Mouse (Mus musculus) hindbrain, embryonic 12.5 days (tissue): ENCODE measurements at regions not wholly inside any gene's neighbourhood (a gene's known extent, or its start where the extent isn't known, plus 50 kb on each side); places are given as distances from the start of the nearest gene placed in this dataset.

Experiments used
- ATAC-seq: fragments of 200-750 bp; cut with Nextera tagmentation; 2 replicates; pipeline ENCODE4 v1.8.0; 2017; ENCODE audit warnings: moderate TSS enrichment; ENCODE audit not compliant: low FRiP score
- H3K27ac ChIP-seq: fragments of 300-500 bp; sonication (generic); 2 replicates; pipeline ENCODE4 v1.5.1; 2016; ENCODE audit warnings: mild to moderate bottlenecking
- H3K27me3 ChIP-seq: fragments of 300-500 bp; sonication (generic); 2 replicates; pipeline ENCODE4 v1.6.1; 2016; ENCODE audit warnings: mild to moderate bottlenecking
- H3K36me3 ChIP-seq: fragments of 300-500 bp; sonication (generic); 2 replicates; pipeline ENCODE4 v1.6.1; 2016; ENCODE audit warnings: mild to moderate bottlenecking
- H3K4me1 ChIP-seq: fragments of 300-500 bp; sonication (generic); 2 replicates; pipeline ENCODE4 v1.6.1; 2016
- H3K4me2 ChIP-seq: fragments of 300-500 bp; sonication (generic); replicated peaks from 2 replicates; pipeline ENCODE4 v1.6.1; 2016; ENCODE audit warnings: mild to moderate bottlenecking
- H3K4me3 ChIP-seq: fragments of 300-500 bp; sonication (generic); 2 replicates; pipeline ENCODE4 v1.5.1; 2016; ENCODE audit warnings: mild to moderate bottlenecking
- H3K9ac ChIP-seq: fragments of 300-500 bp; sonication (generic); 2 replicates; pipeline ENCODE4 v1.6.1; 2016; ENCODE audit warnings: mild to moderate bottlenecking, moderate library complexity
- H3K9me3 ChIP-seq: fragments of 300-500 bp; sonication (generic); replicated peaks from 2 replicates; pipeline ENCODE4 v1.6.1; 2016; ENCODE audit warnings: mild to moderate bottlenecking
- WGBS: fragments of 180-500 bp; shearing (Covaris S2); methylation state at CpG from one replicate; pipeline ENCODE4 v1.1.7; 2016; 5-methylcytosine and 5-hydroxymethylcytosine counted together

DNA sequence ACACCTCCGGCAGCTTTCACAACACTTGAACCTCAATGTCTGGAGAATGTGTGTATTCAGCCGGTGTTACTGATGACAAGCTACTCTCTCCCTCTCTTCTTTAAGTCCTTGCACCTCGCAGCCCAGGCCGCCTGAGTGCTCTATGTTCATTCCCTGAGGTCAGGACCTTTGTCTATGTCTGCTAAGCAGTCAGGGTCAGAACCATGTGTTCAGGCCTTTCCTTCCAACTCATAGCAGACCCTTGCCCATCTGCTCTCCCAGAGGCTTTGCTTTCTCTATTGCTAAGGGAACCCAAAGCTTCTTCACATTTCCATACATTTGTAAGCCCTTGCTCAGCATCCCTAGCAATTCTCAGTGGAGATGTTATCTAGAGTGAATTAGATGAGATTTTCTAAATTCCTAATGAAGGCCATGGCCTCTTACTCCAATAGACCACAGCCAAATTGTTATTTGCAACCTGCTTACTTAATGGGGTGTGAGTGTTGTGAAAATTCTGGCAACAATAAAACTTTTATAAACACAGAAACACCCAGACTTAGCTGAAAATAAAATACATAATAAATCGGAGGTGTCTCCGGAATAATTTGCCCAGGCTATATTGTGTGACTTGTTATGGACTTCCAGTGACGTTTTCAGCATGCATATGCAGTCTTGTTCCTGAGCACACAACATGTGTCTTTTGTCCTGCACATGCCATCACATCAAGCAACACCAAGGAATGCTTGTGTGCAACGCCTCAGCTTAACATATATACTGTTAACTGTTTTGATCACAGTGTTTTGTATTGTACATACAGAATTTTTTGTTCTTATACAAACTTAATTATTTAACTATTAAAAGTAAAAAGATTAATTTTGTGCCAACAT lies 321.2 kb downstream of the 1190002N15Rik start:
- no peak for ATAC-seq
- Histone ChIP-seq H3K27me3 (no peaks in the 10 kb centered on the region), H3K9me3 (no peaks in the 10 kb centered on the region), H3K4me3 (no peak overlapping the region), H3K36me3 (no peaks in the 10 kb centered on the region), H3K9ac (no peak overlapping the region), H3K4me2 (no peak overlapping the region), H3K27ac (no peak overlapping the region), H3K4me1 (no peaks in the 10 kb centered on the region)
- 66% methylated on average over 8 of the region's 8 CpGs for WGBS

DNA sequence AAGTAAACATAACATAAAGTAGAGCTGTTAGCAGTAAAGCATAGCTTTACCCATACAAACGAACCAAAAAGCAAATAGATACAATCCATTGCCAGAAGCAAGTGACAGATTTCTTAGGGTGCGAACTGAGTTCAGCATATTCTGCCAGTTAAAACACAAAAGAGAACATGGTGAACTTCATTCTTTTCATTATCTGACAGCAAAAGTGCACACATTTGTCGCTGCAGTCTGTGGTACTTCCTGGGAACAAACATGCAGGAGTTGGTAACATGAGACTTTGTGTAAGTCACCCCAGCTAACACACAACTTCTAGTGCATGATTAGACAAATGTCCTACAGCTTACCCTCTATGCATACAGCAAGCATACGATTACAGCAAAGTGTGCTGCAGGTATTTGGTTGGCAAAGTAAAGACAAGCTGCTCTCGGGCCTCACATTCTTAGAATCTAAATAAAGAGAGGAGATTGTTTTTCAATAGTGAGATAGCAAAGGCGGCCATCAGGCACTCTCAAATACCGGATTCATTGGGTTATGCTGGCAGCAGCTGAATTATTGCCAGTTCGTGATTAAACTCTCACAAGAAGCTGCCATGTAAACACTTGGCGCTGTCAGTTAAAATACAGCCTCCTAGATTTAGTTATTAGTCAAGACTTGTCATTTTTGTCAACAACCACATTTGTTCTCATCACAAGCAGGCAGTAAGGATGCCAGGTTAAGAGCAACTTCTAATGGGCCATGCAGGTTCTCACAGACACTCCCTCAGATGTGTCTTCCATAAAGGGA lies 327.2 kb downstream of the 1190002N15Rik start:
- Histone ChIP-seq H3K4me1 (no peaks in the 10 kb centered on the region), H3K4me3 (no peak overlapping the region), H3K9me3 (no peaks in the 10 kb centered on the region), H3K9ac (no peak overlapping the region), H3K36me3 (no peaks in the 10 kb centered on the region), H3K27me3 (no peaks in the 10 kb centered on the region), H3K27ac (no peak overlapping the region), H3K4me2 (no peak overlapping the region)
- 74% methylated on average over 9 of the region's 9 CpGs for WGBS
- ATAC-seq: no peak

DNA sequence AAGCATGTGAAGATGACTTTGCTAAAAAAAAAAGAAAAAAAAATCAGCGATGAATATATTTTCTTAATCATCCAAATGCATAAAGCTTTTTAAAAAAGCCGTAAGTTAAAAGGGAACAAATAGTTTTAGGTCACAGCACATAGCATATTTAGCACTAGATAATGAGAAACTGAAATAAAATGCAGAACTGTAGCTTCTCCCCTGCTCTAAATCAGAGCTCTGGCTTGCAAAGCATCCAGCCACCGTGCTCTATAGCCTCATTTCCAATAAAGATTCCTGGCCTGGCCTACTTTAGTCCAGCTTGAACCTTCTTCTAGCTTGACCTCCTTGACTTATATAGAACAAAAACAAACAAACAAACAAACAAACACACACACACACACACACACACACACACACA lies 328.9 kb downstream of the 1190002N15Rik start:
- 89% methylated on average over 3 of the region's 3 CpGs for WGBS
- H3K4me3 ChIP-seq: no peak overlapping the region
- H3K4me1 ChIP-seq: no peaks in the 10 kb centered on the region
- H3K9ac ChIP-seq: no peak overlapping the region
- H3K36me3 ChIP-seq: no peaks in the 10 kb centered on the region
- H3K27me3 ChIP-seq: no peaks in the 10 kb centered on the region
- no peak for ATAC-seq
- H3K27ac ChIP-seq: no peak overlapping the region
- H3K4me2 ChIP-seq: no peak overlapping the region
- H3K9me3 ChIP-seq: no peaks in the 10 kb centered on the region

DNA sequence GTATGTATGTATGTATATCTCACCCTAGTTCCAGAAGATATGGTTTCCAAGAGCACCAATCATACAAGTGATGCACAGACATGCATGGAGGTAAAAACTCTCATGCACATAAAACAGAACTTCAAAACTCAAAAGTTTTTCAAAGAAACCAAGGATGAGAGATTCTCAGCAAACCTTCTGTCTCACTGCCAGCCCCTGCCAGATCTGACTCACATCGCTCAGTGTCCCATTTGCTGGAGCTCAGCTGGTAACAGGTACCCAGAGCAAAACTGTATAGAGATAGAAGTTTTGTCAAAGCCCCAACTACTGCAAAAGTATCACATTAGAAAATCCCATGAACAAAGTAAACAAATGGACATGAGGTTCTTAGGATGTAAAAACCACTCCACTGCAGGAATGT lies 337.0 kb downstream of the 1190002N15Rik start:
- H3K4me3 ChIP-seq: no peak overlapping the region
- H3K27ac ChIP-seq: no peak overlapping the region
- H3K36me3 ChIP-seq: no peaks in the 10 kb centered on the region
- H3K27me3 ChIP-seq: no peaks in the 10 kb centered on the region
- WGBS: 95% methylated on average over 1 of the region's 1 CpGs
- no peak overlapping the region for H3K4me2 ChIP-seq
- no peak overlapping the region for H3K9ac ChIP-seq
- no peak for ATAC-seq
- no peaks in the 10 kb centered on the region for H3K4me1 ChIP-seq
- H3K9me3 ChIP-seq: no peaks in the 10 kb centered on the region

DNA sequence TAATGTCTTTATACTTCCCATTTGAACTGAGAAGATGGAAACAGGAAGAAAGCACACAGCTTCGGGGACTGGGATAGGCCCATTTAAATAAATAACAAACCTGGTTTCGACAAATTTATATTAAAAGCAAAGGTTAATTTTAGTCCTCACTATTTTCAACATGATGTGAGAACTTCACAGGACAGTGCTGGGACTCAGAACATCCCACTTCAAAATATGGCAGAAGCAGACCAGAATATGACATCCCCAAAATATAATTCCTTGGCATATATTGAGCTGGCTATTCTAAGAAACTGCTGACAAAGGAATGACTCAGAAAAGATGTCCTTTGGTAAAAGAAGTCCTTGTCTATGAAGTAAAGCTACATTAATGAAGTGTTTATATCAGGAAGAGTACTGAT lies 338.0 kb downstream of the 1190002N15Rik start:
- no peak for ATAC-seq
- no peaks in the 10 kb centered on the region for H3K9me3 ChIP-seq
- no peaks in the 10 kb centered on the region for H3K27me3 ChIP-seq
- no peaks in the 10 kb centered on the region for H3K36me3 ChIP-seq
- no peak overlapping the region for H3K9ac ChIP-seq
- no peak overlapping the region for H3K27ac ChIP-seq
- H3K4me2 ChIP-seq: no peak overlapping the region
- no peaks in the 10 kb centered on the region for H3K4me1 ChIP-seq
- H3K4me3 ChIP-seq: no peak overlapping the region
- WGBS: 91% methylated on average over 2 of the region's 2 CpGs

DNA sequence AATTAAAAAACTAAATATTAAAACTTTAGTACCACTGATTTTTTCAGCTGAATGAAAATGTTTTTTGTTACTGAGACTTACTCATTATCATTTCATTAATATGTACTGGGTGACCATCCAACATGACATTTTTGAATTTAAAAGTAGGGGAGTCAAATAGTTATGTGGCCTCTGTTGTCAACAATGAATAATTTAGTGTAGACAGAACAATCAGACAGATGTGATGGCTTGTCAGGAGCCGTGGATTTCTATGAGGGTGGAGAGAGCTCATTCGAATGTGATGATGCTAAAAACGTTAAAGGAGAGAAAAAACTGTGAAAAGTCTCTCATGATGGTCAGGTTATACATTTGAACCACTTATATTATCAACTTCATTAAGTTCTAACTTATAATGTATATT lies 346.8 kb downstream of the 1190002N15Rik start:
- H3K27ac ChIP-seq: no peak overlapping the region
- no peak for ATAC-seq
- H3K36me3 ChIP-seq: no peaks in the 10 kb centered on the region
- no peak overlapping the region for H3K4me2 ChIP-seq
- no peak overlapping the region for H3K4me3 ChIP-seq
- WGBS: 44% methylated on average over 3 of the region's 3 CpGs
- H3K27me3 ChIP-seq: no peaks in the 10 kb centered on the region
- H3K9me3 ChIP-seq: no peaks in the 10 kb centered on the region
- no peaks in the 10 kb centered on the region for H3K4me1 ChIP-seq
- no peak overlapping the region for H3K9ac ChIP-seq

DNA sequence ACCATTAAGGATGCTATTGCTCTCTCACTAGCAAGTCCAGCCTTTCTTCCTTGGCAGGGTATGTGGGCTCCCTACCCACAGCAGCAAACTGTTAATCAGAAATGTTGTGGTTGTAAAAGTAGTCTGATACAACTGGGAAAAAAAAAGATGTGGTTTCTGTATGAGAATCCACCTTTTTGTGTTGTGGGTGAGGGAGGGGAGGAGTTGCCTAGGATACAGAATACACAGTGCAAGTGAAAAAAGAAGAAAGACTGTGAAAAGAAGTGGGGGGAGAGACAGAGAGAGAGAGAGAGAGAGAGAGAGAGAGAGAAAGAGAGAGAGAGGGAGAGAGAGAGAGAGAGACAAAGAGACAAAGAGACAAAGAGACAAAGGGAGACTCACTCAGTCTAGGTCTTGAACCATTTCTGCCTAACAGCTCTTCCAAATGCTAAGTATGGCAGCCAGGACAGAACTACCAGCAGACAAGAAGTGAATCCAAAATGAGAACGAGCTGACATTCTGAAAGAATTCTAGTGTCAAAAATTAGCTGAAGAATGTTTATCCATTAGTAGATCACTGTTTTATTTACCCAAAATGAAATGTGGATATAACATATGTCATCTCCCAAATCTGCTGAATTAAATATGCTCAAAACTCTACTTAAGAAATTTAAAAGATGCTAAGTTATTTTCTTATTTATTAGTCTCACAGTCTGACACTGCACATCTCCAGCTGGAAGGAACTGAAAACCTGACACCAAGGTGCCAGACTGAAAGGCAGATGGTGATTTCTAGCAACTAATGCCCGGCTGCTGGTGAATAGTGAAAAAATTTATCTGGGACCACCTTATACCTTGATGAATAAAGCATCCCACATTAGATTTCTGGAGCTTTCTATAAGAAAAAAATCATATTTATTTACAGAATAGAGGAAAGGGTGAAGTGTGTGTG lies 347.7 kb downstream of the 1190002N15Rik start:
- no peaks in the 10 kb centered on the region for H3K4me1 ChIP-seq
- 55% methylated on average over 2 of the region's 2 CpGs for WGBS
- H3K27ac ChIP-seq: no peak overlapping the region
- H3K27me3 ChIP-seq: no peaks in the 10 kb centered on the region
- H3K4me2 ChIP-seq: no peak overlapping the region
- no peak for ATAC-seq
- H3K9me3 ChIP-seq: no peaks in the 10 kb centered on the region
- H3K9ac ChIP-seq: no peak overlapping the region
- no peaks in the 10 kb centered on the region for H3K36me3 ChIP-seq
- no peak overlapping the region for H3K4me3 ChIP-seq

DNA sequence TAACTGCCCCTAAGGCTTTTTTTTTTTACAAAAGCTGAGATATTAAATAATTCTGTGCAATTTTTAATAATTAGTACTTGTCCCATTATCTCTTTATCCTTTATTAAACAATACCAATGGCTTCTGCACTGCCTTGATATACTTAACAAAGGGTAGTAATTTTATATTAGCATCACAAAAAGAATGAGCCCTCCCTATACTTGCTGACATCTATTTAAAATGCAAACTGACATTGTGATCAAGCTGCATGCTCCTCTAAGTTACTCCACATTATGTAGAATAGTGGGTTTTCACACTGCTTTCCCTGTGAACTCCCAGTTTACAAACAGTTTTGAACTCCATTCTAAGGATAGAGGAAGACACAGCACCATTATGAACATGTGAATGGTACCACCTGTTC lies 349.8 kb downstream of the 1190002N15Rik start:
- no peak for ATAC-seq

DNA sequence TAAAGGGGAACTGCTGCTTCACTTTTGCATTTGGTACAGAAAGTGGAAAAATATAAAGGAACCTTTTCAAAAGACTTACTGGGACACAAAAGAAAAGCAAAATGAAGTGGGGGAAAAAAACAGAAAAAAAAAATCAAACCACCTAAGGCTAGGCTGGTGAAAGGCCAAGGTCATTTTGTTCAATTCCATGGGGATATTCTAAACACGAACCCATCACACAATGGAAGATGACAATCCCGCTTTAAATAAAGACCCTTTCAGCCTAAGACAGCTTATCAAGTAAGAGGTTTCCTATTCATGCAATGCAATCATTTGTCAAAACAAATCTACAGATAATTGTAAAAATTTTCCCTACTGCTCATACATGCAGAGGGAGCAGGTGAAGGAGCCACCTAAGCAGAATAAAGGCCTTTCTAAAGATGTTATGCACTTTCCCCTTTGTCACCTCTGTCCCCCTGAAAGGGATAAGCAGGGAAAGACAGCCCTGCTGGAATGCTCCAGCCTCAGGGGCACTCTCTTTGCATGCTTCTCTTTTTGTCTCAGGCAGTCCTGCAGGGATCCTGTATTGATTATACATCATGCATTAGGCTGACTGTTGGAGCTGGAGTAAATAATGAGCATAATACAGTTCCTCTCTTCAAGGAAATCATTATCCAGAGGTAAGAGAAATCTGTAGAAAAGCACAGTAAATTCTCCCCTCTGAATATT lies 367.8 kb downstream of the 1190002N15Rik start:
- WGBS: 54% methylated on average over 2 of the region's 2 CpGs
- Histone ChIP-seq H3K4me2 (no peak overlapping the region), H3K27me3 (no peaks in the 10 kb centered on the region), H3K9ac (no peak overlapping the region), H3K9me3 (no peaks in the 10 kb centered on the region), H3K4me1 (peaks cover 3% of the 10 kb centered on the region; the same call in 1 of the 2 replicates), H3K27ac (peak overlapping the region; percentile 14; the same call in 1 of the 2 replicates), H3K36me3 (no peaks in the 10 kb centered on the region), H3K4me3 (no peak overlapping the region)
- 0 out of 2 replicates have a peak, but pooled peaks have one; percentile 60 for ATAC-seq

More for the DNA sequence above, 349.8 kb downstream of the 1190002N15Rik start:
- Histone ChIP-seq H3K4me1 (no peaks in the 10 kb centered on the region), H3K4me3 (no peak overlapping the region), H3K9me3 (no peaks in the 10 kb centered on the region), H3K4me2 (no peak overlapping the region), H3K36me3 (no peaks in the 10 kb centered on the region), H3K27ac (no peak overlapping the region), H3K27me3 (no peaks in the 10 kb centered on the region), H3K9ac (no peak overlapping the region)

DNA sequence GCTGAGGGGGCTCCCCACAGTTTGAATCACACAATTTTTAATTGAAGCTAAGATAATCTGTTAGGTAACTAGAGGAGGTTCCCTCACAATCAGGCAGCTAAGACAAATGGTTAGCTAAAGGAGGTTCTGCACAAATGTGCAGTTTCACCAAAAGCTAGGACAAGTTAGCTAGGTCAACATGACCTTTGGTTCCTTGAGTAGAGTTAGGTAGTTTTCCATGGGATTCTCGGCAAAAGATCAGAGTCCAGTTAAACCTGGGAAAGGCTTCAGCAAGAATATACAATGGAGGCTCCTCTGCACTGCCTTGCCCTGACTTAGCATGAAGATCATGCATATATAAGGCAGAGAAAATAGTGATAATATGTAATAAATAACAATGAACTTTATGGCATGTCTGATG lies 374.2 kb downstream of the 1190002N15Rik start:
- 91% methylated on average over 1 of the region's 1 CpGs for WGBS
- no peak overlapping the region for H3K4me3 ChIP-seq
- no peaks in the 10 kb centered on the region for H3K9me3 ChIP-seq
- H3K9ac ChIP-seq: no peak overlapping the region
- no peak for ATAC-seq
- no peak overlapping the region for H3K27ac ChIP-seq
- no peaks in the 10 kb centered on the region for H3K4me1 ChIP-seq
- no peaks in the 10 kb centered on the region for H3K27me3 ChIP-seq
- no peak overlapping the region for H3K4me2 ChIP-seq
- no peaks in the 10 kb centered on the region for H3K36me3 ChIP-seq

DNA sequence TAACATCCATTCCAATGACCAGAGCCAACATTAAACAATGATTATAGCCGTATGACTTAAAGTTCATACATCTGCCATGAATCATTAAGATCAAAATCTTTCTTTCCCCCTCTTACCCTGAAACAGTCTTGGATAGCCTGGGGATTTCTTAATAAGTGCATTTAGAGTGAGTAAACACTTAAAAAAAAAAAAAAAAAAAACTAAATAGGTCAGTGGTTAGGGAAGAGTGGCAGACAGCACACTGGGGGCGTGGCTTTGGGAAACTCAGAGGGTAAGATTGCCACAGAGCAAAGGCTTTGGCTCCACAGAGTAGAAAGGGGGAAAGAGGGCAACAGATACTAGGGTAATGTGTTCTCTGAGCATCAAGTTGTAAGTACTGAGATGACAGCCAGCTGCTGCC lies 382.3 kb downstream of the 1190002N15Rik start:
- H3K27me3 ChIP-seq: no peaks in the 10 kb centered on the region
- WGBS: 70% methylated on average over 2 of the region's 2 CpGs
- H3K4me2 ChIP-seq: no peak overlapping the region
- H3K27ac ChIP-seq: no peak overlapping the region
- no peak overlapping the region for H3K4me3 ChIP-seq
- H3K4me1 ChIP-seq: no peaks in the 10 kb centered on the region
- no peak for ATAC-seq
- H3K9ac ChIP-seq: no peak overlapping the region
- no peaks in the 10 kb centered on the region for H3K36me3 ChIP-seq
- no peaks in the 10 kb centered on the region for H3K9me3 ChIP-seq
